Mouse (Mus musculus) intestine, postnatal 0 days (tissue): ENCODE measurements around the gene Doc2b. TPM values are rescaled to one million over a fixed set of nuclear protein-coding genes. Genes with fewer than 3 reads are reported as not detected.

Source experiments
- ATAC-seq: fragments of 200-750 bp; cut with Nextera tagmentation; 2 replicates; pipeline ENCODE4 v1.8.0; 2017; ENCODE audit warnings: mild to moderate bottlenecking, moderate TSS enrichment, moderate library complexity
- H3K27ac ChIP-seq: fragments of 300-500 bp; sonication (generic); 2 replicates; pipeline ENCODE4 v1.5.1; 2014; ENCODE audit warnings: mild to moderate bottlenecking, low read depth, low read length, moderate library complexity
- H3K27me3 ChIP-seq: fragments of 300-500 bp; sonication (generic); replicated peaks from 2 replicates; pipeline ENCODE4 v1.6.1; 2014; ENCODE audit warnings: low read length, mixed read lengths; ENCODE audit not compliant: control insufficient read depth, insufficient read depth
- H3K36me3 ChIP-seq: fragments of 300-500 bp; sonication (generic); 2 replicates; pipeline ENCODE4 v1.6.1; 2014; ENCODE audit warnings: mild to moderate bottlenecking, moderate library complexity; ENCODE audit not compliant: control insufficient read depth, insufficient read depth
- H3K4me1 ChIP-seq: fragments of 300-500 bp; sonication (generic); replicated peaks from 2 replicates; pipeline ENCODE4 v1.6.1; 2014; ENCODE audit warnings: antibody characterized with exemption, low read length, mixed read lengths; ENCODE audit not compliant: control insufficient read depth, insufficient read depth
- H3K4me2 ChIP-seq: fragments of 300-500 bp; sonication (generic); replicated peaks from 2 replicates; pipeline ENCODE4 v1.6.1; 2014; ENCODE audit warnings: low read depth, mild to moderate bottlenecking, moderate library complexity
- H3K4me3 ChIP-seq: fragments of 300-500 bp; sonication (generic); 2 replicates; pipeline ENCODE4 v1.5.1; 2014; ENCODE audit warnings: low read depth, low read length
- H3K9ac ChIP-seq: fragments of 300-500 bp; sonication (generic); 2 replicates; pipeline ENCODE4 v1.6.1; 2014; ENCODE audit warnings: mild to moderate bottlenecking, low read depth, low read length
- H3K9me3 ChIP-seq: fragments of 300-500 bp; sonication (generic); 2 replicates; pipeline ENCODE4 v1.6.1; 2016; ENCODE audit warnings: mixed run types; ENCODE audit not compliant: control insufficient read depth
- CTCF ChIP-seq: sonication (generic); IDR thresholded peaks from 2 replicates; pipeline ENCODE4 v1.5.1; 2016; ENCODE audit warnings: low read depth, mild to moderate bottlenecking, control low read depth, antibody characterized with exemption, moderate library complexity
- WGBS: fragments of 180-500 bp; shearing (Covaris S2); extraction: QIAGEN DNeasy Blood & Tissue Kit; methylation state at CpG from one replicate; pipeline ENCODE4 v1.1.7; 2014; 5-methylcytosine and 5-hydroxymethylcytosine counted together
- polyA plus RNA-seq: library from polyadenylated mRNA; unstranded; fragments of >200 nt; fragmentation: Nextera tagmentation; extraction: Ambion mirVana; gene quantifications from 2 replicates; pipeline ENCODE4 v1.2.1, GENCODE M21; 2015

Gene Doc2b
- polyA plus RNA-seq, 1 experiment from 2014 or later: 0.72 TPM

GRCm38 (mm10) chr11:75744761-75745160 is 51.1 kb downstream of the Doc2b start:
- H3K4me3 ChIP-seq: no peak overlapping the region
- WGBS: 88% methylated on average over 3 of the region's 3 CpGs
- no peak for TF ChIP-seq CTCF
- H3K27me3 ChIP-seq: no peaks in the 10 kb centered on the region
- no peaks in the 10 kb centered on the region for H3K36me3 ChIP-seq
- no peak for ATAC-seq
- H3K27ac ChIP-seq: no peak overlapping the region
- no peaks in the 10 kb centered on the region for H3K9me3 ChIP-seq
- no peak overlapping the region for H3K9ac ChIP-seq
- H3K4me2 ChIP-seq: no peak overlapping the region
- H3K4me1 ChIP-seq: peaks cover 14% of the 10 kb centered on the region

- Histone ChIP-seq H3K9me3 (no peaks in the 10 kb centered on the region), H3K4me1 (peaks cover 12% of the 10 kb centered on the region), H3K4me3 (no peak overlapping the region), H3K36me3 (no peaks in the 10 kb centered on the region; the same call in 1 of the 2 replicates), H3K27me3 (no peaks in the 10 kb centered on the region), H3K27ac (no peak overlapping the region; the same call in 1 of the 2 replicates), H3K4me2 (no peak overlapping the region), H3K9ac (no peak overlapping the region)
- no peak for TF ChIP-seq CTCF
- WGBS: 44% methylated on average over 3 of the region's 3 CpGs
- ATAC-seq: 0 out of 2 replicates have a peak, but pooled peaks have one; percentile 13
Measured at GRCm38 (mm10) chr11:75741615-75742014, 54.2 kb downstream of the Doc2b start.

- Histone ChIP-seq H3K36me3 (no peaks in the 10 kb centered on the region; the same call in 1 of the 2 replicates), H3K4me2 (no peak overlapping the region), H3K27ac (no peak overlapping the region), H3K9ac (no peak overlapping the region), H3K4me3 (no peak overlapping the region), H3K27me3 (no peaks in the 10 kb centered on the region), H3K9me3 (no peaks in the 10 kb centered on the region), H3K4me1 (peaks cover 12% of the 10 kb centered on the region)
- TF ChIP-seq CTCF: no peak
- WGBS: 47% methylated on average over 3 of the region's 3 CpGs
- no peak for ATAC-seq
Measured at GRCm38 (mm10) chr11:75740204-75740603, 55.6 kb downstream of the Doc2b start.

GRCm38 (mm10) chr11:75738477-75738821 is 57.4 kb downstream of the Doc2b start:
- WGBS: 94% methylated on average over 7 of the region's 7 CpGs

GRCm38 (mm10) chr11:75737806-75738476 is 57.9 kb downstream of the Doc2b start:
- Histone ChIP-seq H3K36me3 (no peaks in the 10 kb centered on the region; the same call in 1 of the 2 replicates), H3K27me3 (no peaks in the 10 kb centered on the region), H3K27ac (no peak overlapping the region), H3K4me3 (no peak overlapping the region), H3K9me3 (no peaks in the 10 kb centered on the region), H3K9ac (no peak overlapping the region), H3K4me2 (no peak overlapping the region), H3K4me1 (peaks cover 15% of the 10 kb centered on the region)
- no peak for TF ChIP-seq CTCF
- 61% methylated on average over 2 of the region's 2 CpGs for WGBS
- ATAC-seq: no peak

More at GRCm38 (mm10) chr11:75738477-75738821, 57.4 kb downstream of the Doc2b start:
- ATAC-seq: no peak
- no peak overlapping the region for H3K9ac ChIP-seq
- peaks cover 15% of the 10 kb centered on the region for H3K4me1 ChIP-seq
- H3K27me3 ChIP-seq: no peaks in the 10 kb centered on the region
- no peaks in the 10 kb centered on the region; the same call in 1 of the 2 replicates for H3K36me3 ChIP-seq
- TF ChIP-seq CTCF: no peak
- no peak overlapping the region for H3K4me3 ChIP-seq
- no peak overlapping the region for H3K4me2 ChIP-seq
- no peaks in the 10 kb centered on the region for H3K9me3 ChIP-seq
- H3K27ac ChIP-seq: no peak overlapping the region

- ATAC-seq: no peak
- Histone ChIP-seq H3K4me2 (no peak overlapping the region), H3K9me3 (no peaks in the 10 kb centered on the region), H3K36me3 (no peaks in the 10 kb centered on the region; the same call in 1 of the 2 replicates), H3K27ac (no peak overlapping the region), H3K4me3 (no peak overlapping the region), H3K9ac (no peak overlapping the region), H3K27me3 (no peaks in the 10 kb centered on the region), H3K4me1 (peaks cover 12% of the 10 kb centered on the region)
- WGBS: 28% methylated on average over 3 of the region's 3 CpGs
- no peak for TF ChIP-seq CTCF
Measured at GRCm38 (mm10) chr11:75736978-75737377, 58.9 kb downstream of the Doc2b start.
